Comparison of ENCODE assay signal across 8 mouse cellular contexts in the genomic region with DNA sequence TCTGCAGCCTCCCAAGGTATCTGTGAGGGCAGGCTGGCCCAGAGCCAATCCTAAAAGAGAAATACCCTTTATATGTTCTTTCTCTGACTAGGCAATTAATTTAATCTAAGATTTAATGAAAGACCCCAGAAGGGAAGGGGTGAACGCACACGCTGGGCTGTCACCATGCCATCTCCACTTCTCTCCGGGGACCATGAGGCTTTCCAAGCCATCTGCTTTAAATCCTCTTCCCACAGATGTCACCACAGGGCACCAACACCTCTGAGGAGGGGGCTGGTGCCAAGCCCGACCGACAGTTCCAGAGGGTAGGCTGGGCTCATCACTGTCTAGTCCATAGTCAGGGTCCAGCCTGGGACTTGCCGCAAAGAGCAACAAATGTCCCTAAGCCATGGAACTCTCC. TPM values are rescaled to one million over a fixed set of nuclear protein-coding genes. Genes with fewer than 3 reads are reported as not detected.
A peak's percentile ranks its signal among the peaks of the same experiment; 100 is the strongest.
DNase-seq lines count a peak whose midpoint lies in the region; ATAC-seq lines count a peak whose summit lies in the region.

No protein-coding gene starts in this region.

- H3K27me3 ChIP-seq in embryonic facial prominence, embryonic 14.5 days (replicated peaks; ENCODE audit: control insufficient read depth, insufficient read depth, low read length), result no peaks in the 10 kb centered on the region
- H3K27me3 ChIP-seq in limb, embryonic 10.5 days (ENCODE audit: low read depth, poor library complexity, severe bottlenecking), result peaks cover 43% of the 10 kb centered on the region
- no peaks in the 10 kb centered on the region for H3K27me3 ChIP-seq in stomach, embryonic 14.5 days (ENCODE audit: control insufficient read depth, insufficient read depth, low read length)

- H3K4me1 ChIP-seq in embryonic facial prominence, embryonic 14.5 days (ENCODE audit: control insufficient read depth, insufficient read depth, low read length), result peaks cover 9% of the 10 kb centered on the region; the same call in 1 of the 2 replicates
- peaks cover 53% of the 10 kb centered on the region for H3K4me1 ChIP-seq in limb, embryonic 10.5 days
- peaks cover 14% of the 10 kb centered on the region; the same call in 1 of the 2 replicates for H3K4me1 ChIP-seq in stomach, embryonic 14.5 days (ENCODE audit: control insufficient read depth, insufficient read depth, low read length)

- H3K4me2 ChIP-seq in embryonic facial prominence, embryonic 14.5 days (ENCODE audit: low read depth, low read length), result peak overlapping the region; percentile 95
- H3K4me2 ChIP-seq in stomach, embryonic 14.5 days (replicated peaks; ENCODE audit: low read depth, low read length), result peak overlapping the region; percentile 85

- intact Hi-C loops in left cerebral cortex, postnatal 4 days (cut with DNase I), result loop anchor here (5.0 kb wide), 1 partner anchor 51 kb away; no protein-coding TSS in a partner anchor
- intact Hi-C loops in left cerebral cortex, postnatal 36 days (cut with DNase I), result loop anchor here (2.0 kb wide), 1 partner anchor 49 kb away; no protein-coding TSS in a partner anchor

- H3K9me3 ChIP-seq in embryonic facial prominence, embryonic 14.5 days (ENCODE audit: control insufficient read depth, low read length), result no peaks in the 10 kb centered on the region
- H3K9me3 ChIP-seq in limb, embryonic 10.5 days (replicated peaks), result no peaks in the 10 kb centered on the region
- no peaks in the 10 kb centered on the region for H3K9me3 ChIP-seq in stomach, embryonic 14.5 days (ENCODE audit: control insufficient read depth, low read depth, low read length)

- H3K4me3 ChIP-seq in embryonic facial prominence, embryonic 14.5 days (ENCODE audit: low read depth, low read length), result peak overlapping the region; percentile 57
- peak overlapping the region; percentile 77 for H3K4me3 ChIP-seq in limb, embryonic 10.5 days
- H3K4me3 ChIP-seq in stomach, embryonic 14.5 days (ENCODE audit: low read depth, low read length), result peak overlapping the region; percentile 54; the same call in 1 of the 2 replicates

- 20% methylated on average over 6 of the region's 6 CpGs for WGBS in embryonic facial prominence, embryonic 14.5 days
- WGBS in limb, embryonic 10.5 days, result 8% methylated on average over 6 of the region's 6 CpGs
- WGBS in stomach, embryonic 14.5 days, result 29% methylated on average over 6 of the region's 6 CpGs

- DNase-seq in left cerebral cortex, postnatal 4 days, result peak; percentile 81
- no peak for DNase-seq in left cerebral cortex, postnatal 36 days (ENCODE audit: low spot score in 2 of 2)
- DNase-seq in embryonic facial prominence, embryonic 14.5 days (ENCODE audit: low spot score), result no peak
- DNase-seq in limb, embryonic 10.5 days (ENCODE audit: low spot score), result no peak
- DNase-seq in gastrocnemius, postnatal 10 days, result no peak
- DNase-seq in thymus, postnatal 0 days (ENCODE audit: low spot score), result no peak
- DNase-seq in spleen, postnatal 36 days (ENCODE audit: low spot score in 2 of 2), result no peak

- no peaks in the 10 kb centered on the region for H3K36me3 ChIP-seq in embryonic facial prominence, embryonic 14.5 days (ENCODE audit: control insufficient read depth, insufficient read depth, low read length)
- H3K36me3 ChIP-seq in limb, embryonic 10.5 days, result no peaks in the 10 kb centered on the region
- no peaks in the 10 kb centered on the region for H3K36me3 ChIP-seq in stomach, embryonic 14.5 days (ENCODE audit: control insufficient read depth, insufficient read depth, low read length)

- no peak overlapping the region for H3K9ac ChIP-seq in embryonic facial prominence, embryonic 14.5 days (ENCODE audit: low read depth, low read length)
- H3K9ac ChIP-seq in stomach, embryonic 14.5 days (replicated peaks; ENCODE audit: low read depth, low read length), result no peak overlapping the region

- ATAC-seq in embryonic facial prominence, embryonic 14.5 days (ENCODE audit: low read depth), result peak; percentile 23
- no peak for ATAC-seq in stomach, embryonic 14.5 days (ENCODE audit: insufficient number of reproducible peaks, insufficient read depth, low FRiP score, low read depth)

- no peak overlapping the region for H3K27ac ChIP-seq in embryonic facial prominence, embryonic 14.5 days (replicated peaks; ENCODE audit: low read depth, low read length)
- no peak overlapping the region for H3K27ac ChIP-seq in limb, embryonic 10.5 days
- H3K27ac ChIP-seq in stomach, embryonic 14.5 days (ENCODE audit: low read length), result no peak overlapping the region

RNA-seq across cellular contexts. Expression of gene Pxylp1, which starts 4.5 kb away (rescaled TPM):
- 10 to 100 TPM; 19.1 to 20.7 TPM for total RNA-seq in left cerebral cortex, postnatal 4 days (2021)
- 10 to 100 TPM; 17.1 to 17.6 TPM for total RNA-seq in left cerebral cortex, postnatal 36 days (2021)
- 31.4 and 34.7 TPM in 2 replicates for polyA plus RNA-seq in embryonic facial prominence, embryonic 14.5 days (2014; fragmentation: Nextera tagmentation; extraction: Ambion mirVana)
- polyA plus RNA-seq in limb, embryonic 10.5 days (2016; fragmentation: Nextera tagmentation; extraction: Ambion mirVana), result 11.4 and 15.3 TPM in 2 replicates
- polyA plus RNA-seq in stomach, embryonic 14.5 days (2014; fragmentation: Nextera tagmentation; extraction: Ambion mirVana), result 36.8 and 37.7 TPM in 2 replicates
- total RNA-seq in gastrocnemius, postnatal 10 days (2021), result 1 to 10 TPM; 4.5 to 7.4 TPM
- 5.2 and 7.5 TPM in 2 replicates for polyA plus RNA-seq in thymus, postnatal 0 days (2015; fragmentation: Nextera tagmentation; extraction: Ambion mirVana)
